Mouse (Mus musculus) testis, adult 2 months (tissue): ENCODE measurements around the gene Zfp956. TPM values are rescaled to one million over a fixed set of nuclear protein-coding genes. Genes with fewer than 3 reads are reported as not detected.

Source experiments
- H3K27ac ChIP-seq: fragments of 200-500 bp; 2 replicates; pipeline ENCODE4 v1.5.1; 2012; ENCODE audit warnings: low read depth, low read length; ENCODE audit not compliant: control insufficient read depth, insufficient read depth
- H3K27me3 ChIP-seq: fragments of 200-500 bp; 2 replicates; pipeline ENCODE4 v1.6.1; 2012; ENCODE audit warnings: mild to moderate bottlenecking, low read length, moderate library complexity; ENCODE audit not compliant: control insufficient read depth, insufficient read depth
- H3K36me3 ChIP-seq: fragments of 200-500 bp; 2 replicates; pipeline ENCODE4 v1.6.1; 2012; ENCODE audit warnings: mild to moderate bottlenecking, low read length; ENCODE audit not compliant: control insufficient read depth, insufficient read depth
- H3K4me1 ChIP-seq: fragments of 200-500 bp; 2 replicates; pipeline ENCODE4 v1.6.1; 2012; ENCODE audit warnings: low read length; ENCODE audit not compliant: control insufficient read depth, insufficient read depth
- H3K4me3 ChIP-seq: fragments of 200-500 bp; 2 replicates; pipeline ENCODE4 v1.5.1; 2012; ENCODE audit warnings: low read depth, mild to moderate bottlenecking, low read length, moderate library complexity, mixed read lengths; ENCODE audit not compliant: control insufficient read depth
- CTCF ChIP-seq: fragments of 200-500 bp; IDR thresholded peaks from 2 replicates; pipeline ENCODE4 v1.5.1; 2012; ENCODE audit warnings: low read depth, mild to moderate bottlenecking, inconsistent platforms, low read length, moderate library complexity; ENCODE audit not compliant: control insufficient read depth, insufficient read depth, insufficient replicate concordance
- POLR2A ChIP-seq: fragments of 200-500 bp; IDR thresholded peaks from 2 replicates; pipeline ENCODE4 v1.6.1; 2012; ENCODE audit warnings: low read depth, mild to moderate bottlenecking, inconsistent platforms, low read length, moderate library complexity; ENCODE audit not compliant: control insufficient read depth
- polyA plus RNA-seq: library from polyadenylated mRNA; depleted of rRNA; stranded (reverse); fragments of >200 nt; gene quantifications from 2 replicates; pipeline ENCODE4 v1.2.3, GENCODE M21; 2012; rRNA removed

Gene Zfp956
- 62.3 and 67.9 TPM in 2 replicates for polyA plus RNA-seq

DNA sequence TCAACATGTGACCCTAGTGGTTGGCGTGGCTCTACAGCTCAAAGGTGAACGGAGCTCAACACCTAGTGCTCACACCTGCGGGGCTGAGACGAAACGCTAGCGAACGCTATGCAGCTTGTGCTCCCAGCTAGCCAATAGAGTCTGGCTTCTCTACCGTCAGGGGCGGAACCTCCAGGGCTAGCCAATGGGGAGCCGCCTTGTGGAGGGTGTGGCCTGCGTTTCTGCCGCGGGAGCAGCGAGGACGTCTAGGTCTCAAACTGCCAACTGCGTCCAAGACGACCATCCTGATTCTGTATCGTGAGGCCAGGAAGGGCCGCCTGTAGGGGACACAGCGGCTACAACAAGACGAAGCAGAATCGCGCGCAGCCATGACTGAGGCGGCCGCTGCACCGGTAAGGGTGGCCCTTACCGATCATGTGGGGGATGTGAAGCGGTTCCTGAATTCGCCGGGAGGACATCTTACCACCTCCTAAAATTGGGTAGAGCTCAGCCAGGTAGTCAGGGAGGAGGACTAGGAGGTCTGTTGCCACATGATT, at the start of gene Zfp956:
Zfp956 (plus strand) TSS at position 200 of the 536 bp plus-strand sequence.
- TF ChIP-seq CTCF (0 out of 2 replicates have a peak, but pooled peaks have one; percentile 6), POLR2A (peak; percentile 92)
- Histone ChIP-seq H3K4me3 (peak within 1 kb of the TSS; percentile 83), H3K4me1 (no peaks in the 10 kb centered on the region), H3K27ac (peak within 1 kb of the TSS; percentile 82), H3K36me3 (no peaks in the 10 kb centered on the region), H3K27me3 (no peaks in the 10 kb centered on the region)

DNA sequence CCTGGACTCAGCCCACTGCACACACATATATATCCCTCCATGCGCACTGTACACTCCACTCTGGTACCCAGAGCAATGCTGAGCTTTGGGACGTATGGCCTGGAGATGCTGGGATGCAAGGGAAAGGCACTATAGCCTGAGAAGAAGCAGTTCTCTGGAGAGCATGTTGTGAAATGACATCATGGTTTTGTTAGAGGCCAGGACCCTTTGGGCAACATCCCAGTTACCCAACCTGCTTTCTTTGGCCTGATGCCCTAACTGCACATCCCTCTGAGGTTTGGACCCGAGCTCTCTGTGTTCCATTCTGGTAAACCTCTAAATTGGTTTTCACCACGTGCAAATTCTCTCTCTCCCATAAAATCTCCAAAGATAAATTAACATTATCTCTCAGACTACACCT, 49.6 kb upstream of the Zfp956 start:
- Histone ChIP-seq H3K27ac (no peak overlapping the region), H3K36me3 (no peaks in the 10 kb centered on the region), H3K27me3 (no peaks in the 10 kb centered on the region), H3K4me3 (no peak overlapping the region), H3K4me1 (peaks cover 12% of the 10 kb centered on the region)
- TF ChIP-seq CTCF (no peak), POLR2A (no peak)

DNA sequence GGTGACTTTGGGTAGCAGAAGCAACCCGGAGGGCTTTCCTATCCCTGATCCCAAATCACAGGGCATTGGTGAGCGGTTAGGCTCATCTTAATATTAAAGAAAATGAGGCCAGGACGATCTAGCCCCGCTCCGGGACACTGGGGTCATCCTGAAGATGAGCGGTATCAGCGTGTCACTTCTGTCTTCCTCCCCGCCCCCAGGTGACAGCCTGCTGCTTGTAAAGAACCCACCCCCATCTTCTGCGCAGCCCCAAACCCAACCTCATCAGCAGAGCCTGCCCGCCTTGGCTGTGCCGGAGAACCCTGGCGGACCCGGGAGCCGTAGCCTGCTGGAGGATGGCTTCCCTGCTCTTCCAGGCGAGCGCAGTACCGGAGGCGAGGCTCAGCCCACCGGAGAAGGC, 48.8 kb upstream of the Zfp956 start:
- H3K4me1 ChIP-seq = peaks cover 12% of the 10 kb centered on the region
- peak overlapping the region; percentile 70 for H3K4me3 ChIP-seq
- H3K27ac ChIP-seq = no peak overlapping the region
- TF ChIP-seq CTCF (no peak), POLR2A (no peak)
- no peaks in the 10 kb centered on the region for H3K27me3 ChIP-seq
- H3K36me3 ChIP-seq = no peaks in the 10 kb centered on the region

DNA sequence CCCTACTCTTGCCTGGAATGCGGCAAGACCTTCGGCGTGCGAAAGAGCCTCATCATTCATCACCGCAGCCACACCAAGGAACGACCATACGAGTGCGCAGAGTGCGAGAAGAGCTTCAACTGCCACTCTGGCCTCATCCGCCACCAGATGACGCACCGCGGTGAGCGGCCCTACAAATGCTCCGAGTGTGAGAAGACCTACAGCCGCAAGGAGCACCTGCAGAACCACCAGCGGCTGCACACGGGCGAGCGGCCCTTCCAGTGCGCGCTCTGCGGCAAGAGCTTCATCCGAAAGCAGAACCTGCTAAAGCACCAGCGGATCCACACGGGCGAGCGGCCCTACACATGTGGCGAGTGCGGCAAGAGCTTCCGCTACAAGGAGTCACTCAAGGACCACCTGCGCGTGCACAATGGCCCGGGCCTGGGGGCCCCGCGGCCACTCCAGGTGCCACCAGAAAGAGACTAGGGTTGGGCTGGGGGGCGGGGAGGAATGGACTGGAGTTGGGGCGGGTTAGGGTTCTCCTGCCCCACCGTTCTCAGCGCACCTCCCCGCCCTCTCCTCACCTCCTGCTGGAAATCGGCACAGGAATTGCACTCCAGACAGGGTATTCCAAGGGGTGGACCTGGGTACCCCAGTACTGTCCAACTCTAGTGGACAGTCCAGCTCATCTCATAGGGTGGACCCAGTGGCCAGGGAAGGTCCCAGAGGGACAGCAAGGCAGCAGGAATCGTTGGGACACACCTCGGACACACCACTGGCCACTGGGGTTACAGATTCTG, 48.1 kb upstream of the Zfp956 start:
- Histone ChIP-seq H3K27me3 (no peaks in the 10 kb centered on the region), H3K4me3 (peak overlapping the region; percentile 70), H3K4me1 (peaks cover 12% of the 10 kb centered on the region), H3K27ac (no peak overlapping the region), H3K36me3 (no peaks in the 10 kb centered on the region)
- no peak for TF ChIP-seq CTCF
- no peak for TF ChIP-seq POLR2A

DNA sequence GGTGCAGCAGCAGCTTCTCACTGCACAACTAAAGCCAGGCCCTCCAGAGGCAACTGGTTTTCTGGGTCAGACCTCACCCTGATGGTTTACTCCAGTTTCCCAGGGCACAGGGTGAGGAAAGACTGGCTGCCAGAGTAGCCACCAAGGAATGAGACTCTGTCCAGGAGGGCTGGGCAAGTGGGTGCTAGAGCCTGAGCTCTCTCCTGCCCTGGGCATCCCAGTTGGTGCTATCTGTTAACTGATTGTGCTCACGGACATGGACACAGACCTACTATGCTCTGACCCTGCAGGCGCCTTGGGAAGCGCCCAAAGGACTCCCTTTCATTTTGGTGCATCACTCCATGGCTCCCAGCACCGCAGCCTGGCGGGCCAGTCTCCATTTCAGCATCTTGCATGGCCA, 46.9 kb upstream of the Zfp956 start:
- Histone ChIP-seq H3K27me3 (no peaks in the 10 kb centered on the region), H3K27ac (no peak overlapping the region), H3K4me1 (peaks cover 12% of the 10 kb centered on the region), H3K4me3 (no peak overlapping the region), H3K36me3 (no peaks in the 10 kb centered on the region)
- TF ChIP-seq POLR2A (no peak), CTCF (no peak)

DNA sequence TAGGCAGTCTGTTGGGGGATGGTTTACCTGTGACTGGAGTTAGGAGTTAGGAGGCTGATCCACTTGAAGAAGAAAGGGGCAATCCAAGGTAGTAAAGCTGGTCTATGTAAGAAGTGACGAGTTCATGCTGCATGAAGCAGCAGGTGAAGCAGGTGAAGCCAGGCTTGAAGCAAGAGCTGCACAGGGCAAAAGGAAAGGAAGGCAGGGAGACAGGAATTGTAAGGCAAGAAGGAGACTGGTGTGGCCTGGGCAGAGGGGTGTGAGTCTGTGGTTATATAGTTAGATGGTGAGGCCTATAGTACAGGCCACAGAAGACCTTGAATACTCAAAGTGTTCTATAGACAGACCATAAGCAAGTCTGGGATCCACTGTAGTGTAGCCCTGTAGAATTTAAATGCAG, 44.2 kb upstream of the Zfp956 start:
- Histone ChIP-seq H3K4me3 (no peak overlapping the region), H3K4me1 (peaks cover 12% of the 10 kb centered on the region), H3K36me3 (no peaks in the 10 kb centered on the region), H3K27me3 (no peaks in the 10 kb centered on the region), H3K27ac (no peak overlapping the region)
- no peak for TF ChIP-seq CTCF
- no peak for TF ChIP-seq POLR2A

DNA sequence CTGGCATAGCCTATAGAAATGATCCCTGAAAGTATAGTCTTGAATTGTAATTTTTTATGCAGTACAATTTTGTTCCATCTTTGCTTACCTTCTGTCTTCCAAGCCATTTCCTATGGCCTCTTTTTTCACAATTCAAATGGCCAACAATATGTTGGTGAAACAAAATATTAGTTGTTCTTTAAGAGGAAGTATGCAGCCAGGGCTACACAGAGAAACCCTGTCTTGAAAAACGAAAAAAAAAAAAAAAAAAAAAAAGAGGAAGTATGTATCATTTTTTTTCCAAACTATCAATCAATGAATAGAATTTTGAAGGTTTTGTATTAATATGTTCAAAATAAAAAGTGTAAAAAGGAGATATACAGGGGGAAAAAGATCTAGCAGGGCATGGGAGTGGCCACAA, 41.5 kb upstream of the Zfp956 start:
- Histone ChIP-seq H3K27me3 (no peaks in the 10 kb centered on the region), H3K27ac (no peak overlapping the region), H3K36me3 (no peaks in the 10 kb centered on the region), H3K4me1 (no peaks in the 10 kb centered on the region), H3K4me3 (no peak overlapping the region)
- TF ChIP-seq CTCF (no peak), POLR2A (no peak)
